Mouse (Mus musculus) CH12.LX (cell line): ENCODE data around the gene Srp9. TPM values are rescaled to one million over a fixed set of nuclear protein-coding genes. Genes with fewer than 3 reads are reported as not detected.

ENCODE experiments used
- DNase-seq: peaks from one replicate; pipeline ENCODE4 v3.0.0-alpha.2; 2013; ENCODE audit errors: extremely low read depth
- H3K27ac ChIP-seq: 2 replicates; pipeline ENCODE4 v1.5.1; 2012; ENCODE audit warnings: low read depth, mild to moderate bottlenecking, control low read depth, moderate library complexity; ENCODE audit not compliant: insufficient read depth
- H3K27me3 ChIP-seq: replicated peaks from 2 replicates; pipeline ENCODE3; 2012; ENCODE audit warnings: inconsistent platforms
- H3K36me3 ChIP-seq, 2 experiments: replicated peaks in 1 of 2; 2 replicates each; pipeline versions ENCODE3 to v1.6.1; 2012; ENCODE audit warnings: inconsistent platforms in 1 of 2, low read length in 1 of 2, mild to moderate bottlenecking in 1 of 2, mixed read lengths in 1 of 2, moderate library complexity in 1 of 2; ENCODE audit not compliant: control insufficient read depth in 1 of 2, insufficient read depth in 1 of 2
- H3K4me1 ChIP-seq, 2 experiments: 2 replicates each; pipeline ENCODE4 v1.6.1; 2012; ENCODE audit warnings: inconsistent platforms in 1 of 2, moderate library complexity in 1 of 2; ENCODE audit not compliant: insufficient read depth in 2 of 2, control insufficient read depth in 1 of 2
- H3K4me2 ChIP-seq: 2 replicates; pipeline ENCODE4 v1.6.1; 2012; ENCODE audit warnings: low read depth, mild to moderate bottlenecking, control low read depth; ENCODE audit not compliant: poor library complexity, insufficient read depth, severe bottlenecking
- H3K4me3 ChIP-seq, 3 experiments: fragments of 150-350 bp in 1 of 3; sonication (generic) in 1 of 3; replicated peaks in 1 of 3; 2 replicates each; pipeline versions ENCODE3 to v1.5.1; 2011 to 2012; ENCODE audit warnings: low read depth in 2 of 3, low read length in 2 of 3, mild to moderate bottlenecking in 2 of 3, moderate library complexity in 2 of 3, control low read depth in 1 of 3, improper control_type of control experiment in 1 of 3, inconsistent platforms in 1 of 3, mixed read lengths in 1 of 3; ENCODE audit not compliant: poor library complexity in 1 of 3
- H3K79me2 ChIP-seq: replicated peaks from 2 replicates; pipeline ENCODE4 v1.6.1; 2012; ENCODE audit warnings: mild to moderate bottlenecking, moderate library complexity; ENCODE audit not compliant: control insufficient read depth, poor library complexity, insufficient read depth, severe bottlenecking; ENCODE audit errors: extremely low read depth
- H3K9ac ChIP-seq: 2 replicates; pipeline ENCODE4 v1.6.1; 2012; ENCODE audit warnings: low read depth, mild to moderate bottlenecking, control low read depth, moderate library complexity; ENCODE audit not compliant: insufficient read depth
- H3K9me3 ChIP-seq: replicated peaks from 2 replicates; pipeline ENCODE3; 2012; ENCODE audit warnings: low read length, inconsistent platforms, mixed read lengths
- BHLHE40 ChIP-seq: IDR thresholded peaks from 2 replicates; pipeline ENCODE4 v1.6.1; 2011; ENCODE audit warnings: mild to moderate bottlenecking, low read depth, low read length, improper control_type of control experiment
- CHD1 ChIP-seq: IDR thresholded peaks from 2 replicates; pipeline ENCODE4 v1.6.1; 2012; ENCODE audit warnings: low read depth, low read length, improper control_type of control experiment, inconsistent platforms
- CHD2 ChIP-seq: IDR thresholded peaks from 2 replicates; pipeline ENCODE4 v1.6.1; 2011; ENCODE audit warnings: low read length, improper control_type of control experiment
- CTCF ChIP-seq, 2 experiments: IDR thresholded peaks in 1 of 2; conservative IDR thresholded peaks in 1 of 2; 2 replicates each; pipeline ENCODE4 v1.5.1; 2011 to 2012; ENCODE audit warnings: low read depth in 2 of 2, low read length in 2 of 2, improper control_type of control experiment in 1 of 2, inconsistent platforms in 1 of 2, mild to moderate bottlenecking in 1 of 2, moderate library complexity in 1 of 2
- E2F4 ChIP-seq: IDR thresholded peaks from 2 replicates; pipeline ENCODE4 v1.6.1; 2011; ENCODE audit warnings: low read depth, low read length, improper control_type of control experiment; ENCODE audit not compliant: insufficient replicate concordance
- ELF1 ChIP-seq: IDR thresholded peaks from 2 replicates; pipeline ENCODE4 v1.6.1; 2014; ENCODE audit warnings: low read depth, mild to moderate bottlenecking, inconsistent platforms, low read length, improper control_type of control experiment
- EP300 ChIP-seq: IDR thresholded peaks from 2 replicates; pipeline ENCODE4 v1.6.1; 2011; ENCODE audit warnings: low read length, improper control_type of control experiment
- ETS1 ChIP-seq: conservative IDR thresholded peaks from 2 replicates; pipeline ENCODE4 v1.6.1; 2012; ENCODE audit warnings: low read depth, mild to moderate bottlenecking, inconsistent platforms, low read length, improper control_type of control experiment, moderate library complexity
- GABPA ChIP-seq: IDR thresholded peaks from 2 replicates; pipeline ENCODE4 v1.6.1; 2012; ENCODE audit warnings: low read depth, low read length, improper control_type of control experiment, inconsistent platforms; ENCODE audit not compliant: insufficient replicate concordance
- HCFC1 ChIP-seq: IDR thresholded peaks from 2 replicates; pipeline ENCODE4 v1.6.1; 2012; ENCODE audit warnings: low read depth, mild to moderate bottlenecking, inconsistent platforms, low read length, improper control_type of control experiment
- IRF4 ChIP-seq: IDR thresholded peaks from 2 replicates; pipeline ENCODE4 v1.6.1; 2014; ENCODE audit warnings: low read depth, mild to moderate bottlenecking, inconsistent platforms, low read length, improper control_type of control experiment
- JUN ChIP-seq: IDR thresholded peaks from 2 replicates; pipeline ENCODE4 v1.6.1; 2011; ENCODE audit warnings: low read depth, mild to moderate bottlenecking, low read length, improper control_type of control experiment, moderate library complexity; ENCODE audit not compliant: insufficient read depth
- JUND ChIP-seq: conservative IDR thresholded peaks from 2 replicates; pipeline ENCODE4 v1.6.1; 2011; ENCODE audit warnings: low read depth, low read length, improper control_type of control experiment
- KAT2A ChIP-seq: IDR thresholded peaks from 2 replicates; pipeline ENCODE4 v1.6.1; 2012; ENCODE audit warnings: low read length, improper control_type of control experiment, inconsistent platforms; ENCODE audit not compliant: insufficient replicate concordance
- MAFK ChIP-seq: IDR thresholded peaks from 2 replicates; pipeline ENCODE4 v1.6.1; 2011; ENCODE audit warnings: low read length, improper control_type of control experiment; ENCODE audit not compliant: insufficient replicate concordance
- MAX ChIP-seq: IDR thresholded peaks from 2 replicates; pipeline ENCODE4 v1.6.1; 2011; ENCODE audit warnings: low read length, improper control_type of control experiment
- MAZ ChIP-seq: IDR thresholded peaks from 2 replicates; pipeline ENCODE4 v1.6.1; 2012; ENCODE audit warnings: low read depth, mild to moderate bottlenecking, inconsistent platforms, low read length, improper control_type of control experiment, moderate library complexity
- MEF2A ChIP-seq: IDR thresholded peaks from 2 replicates; pipeline ENCODE4 v1.6.1; 2014; ENCODE audit warnings: low read depth, mild to moderate bottlenecking, inconsistent platforms, low read length, improper control_type of control experiment, borderline replicate concordance
- MXI1 ChIP-seq: IDR thresholded peaks from 2 replicates; pipeline ENCODE4 v1.6.1; 2011; ENCODE audit warnings: mild to moderate bottlenecking, low read depth, low read length, improper control_type of control experiment
- MYC ChIP-seq: IDR thresholded peaks from 2 replicates; pipeline ENCODE4 v1.6.1; 2011; ENCODE audit warnings: low read depth, mild to moderate bottlenecking, improper control_type of control experiment, low read length
- NELFE ChIP-seq: IDR thresholded peaks from 2 replicates; pipeline ENCODE4 v1.6.1; 2011; ENCODE audit warnings: low read depth, low read length, improper control_type of control experiment
- NRF1 ChIP-seq: IDR thresholded peaks from 2 replicates; pipeline ENCODE4 v1.6.1; 2014; ENCODE audit warnings: low read depth, mild to moderate bottlenecking, inconsistent platforms, low read length, improper control_type of control experiment, moderate library complexity
- PAX5 ChIP-seq: IDR thresholded peaks from 2 replicates; pipeline ENCODE4 v1.6.1; 2012; ENCODE audit warnings: low read length, inconsistent platforms, mixed read lengths
- POLR2A ChIP-seq: IDR thresholded peaks from 2 replicates; pipeline ENCODE4 v1.6.1; 2011; ENCODE audit warnings: low read depth, mild to moderate bottlenecking, improper control_type of control experiment, low read length
- POLR2AphosphoS2 ChIP-seq: IDR thresholded peaks from 2 replicates; pipeline ENCODE4 v1.6.1; 2011; ENCODE audit warnings: low read depth, low read length, improper control_type of control experiment
- RAD21 ChIP-seq: IDR thresholded peaks from 2 replicates; pipeline ENCODE4 v1.6.1; 2011; ENCODE audit warnings: low read depth, mild to moderate bottlenecking, low read length, improper control_type of control experiment, moderate library complexity
- RCOR1 ChIP-seq: conservative IDR thresholded peaks from 2 replicates; pipeline ENCODE4 v1.6.1; 2012; ENCODE audit warnings: low read depth, mild to moderate bottlenecking, inconsistent platforms, low read length, improper control_type of control experiment
- SIN3A ChIP-seq: IDR thresholded peaks from 2 replicates; pipeline ENCODE4 v1.6.1; 2012; ENCODE audit warnings: low read length, improper control_type of control experiment, inconsistent platforms
- SMC3 ChIP-seq: IDR thresholded peaks from 2 replicates; pipeline ENCODE4 v1.6.1; 2011; ENCODE audit warnings: low read depth, low read length, improper control_type of control experiment
- TBP ChIP-seq: conservative IDR thresholded peaks from 2 replicates; pipeline ENCODE4 v1.6.1; 2011; ENCODE audit warnings: low read depth, low read length, improper control_type of control experiment
- TCF12 ChIP-seq: IDR thresholded peaks from 2 replicates; pipeline ENCODE4 v1.6.1; 2014; ENCODE audit warnings: low read depth, mild to moderate bottlenecking, inconsistent platforms, low read length, improper control_type of control experiment
- UBTF ChIP-seq: IDR thresholded peaks from 2 replicates; pipeline ENCODE4 v1.6.1; 2012; ENCODE audit warnings: low read depth, mild to moderate bottlenecking, inconsistent platforms, low read length, improper control_type of control experiment, moderate library complexity
- USF1 ChIP-seq: IDR thresholded peaks from 2 replicates; pipeline ENCODE4 v1.6.1; 2014; ENCODE audit warnings: low read depth, mild to moderate bottlenecking, inconsistent platforms, low read length, improper control_type of control experiment
- USF2 ChIP-seq: conservative IDR thresholded peaks from 2 replicates; pipeline ENCODE4 v1.6.1; 2011; ENCODE audit warnings: low read depth, low read length, improper control_type of control experiment
- ZC3H11A ChIP-seq: IDR thresholded peaks from 2 replicates; pipeline ENCODE4 v1.6.1; 2012; ENCODE audit warnings: low read depth, mild to moderate bottlenecking, inconsistent platforms, low read length, improper control_type of control experiment
- ZKSCAN1 ChIP-seq: IDR thresholded peaks from 2 replicates; pipeline ENCODE4 v1.6.1; 2012; ENCODE audit warnings: low read depth, inconsistent platforms, low read length, improper control_type of control experiment, borderline replicate concordance
- ZMIZ1 ChIP-seq: IDR thresholded peaks from 2 replicates; pipeline ENCODE4 v1.6.1; 2012; ENCODE audit warnings: low read depth, mild to moderate bottlenecking, inconsistent platforms, low read length, improper control_type of control experiment
- ZNF384 ChIP-seq: IDR thresholded peaks from 2 replicates; pipeline ENCODE4 v1.6.1; 2012; ENCODE audit warnings: low read depth, low read length, improper control_type of control experiment, inconsistent platforms
- dilution Hi-C: fragments of 300-500 bp; cut with MboI; formaldehyde crosslinking; loops from 2 replicates; pipeline ENCODE4 v1.14.3; 2020; ENCODE audit warnings: low sequenced_read_pairs; ENCODE audit not compliant: extremely low pct_unique_long_range_greater_than_20kb, extremely low pct_ligation_motif_present
- in situ Hi-C: fragments of 300-500 bp; cut with MboI; formaldehyde crosslinking; loops from 3 replicates; pipeline ENCODE4 v1.14.3; 2019; ENCODE audit warnings: low sequenced_read_pairs, low pct_ligation_motif_present, low pct_unique_long_range_greater_than_20kb, mixed read lengths
- polyA plus RNA-seq: library from polyadenylated mRNA; unstranded; fragments of >175 nt; gene quantifications from 2 replicates; pipeline ENCODE4 v1.2.1, GENCODE M21; 2012; ENCODE audit warnings: low read depth; ENCODE audit not compliant: insufficient read length
- total RNA-seq, 2 experiments: library from RNA; depleted of rRNA; stranded (reverse); fragments of 300-350 nt in 1 of 2; fragments of >200 nt in 1 of 2; gene quantifications; 2 replicates each; pipeline ENCODE4 v1.2.3; 2012 to 2014

Srp9 gene
- total and polyA plus RNA-seq, 3 experiments, result 135 to 221 (median 138) TPM

DNA sequence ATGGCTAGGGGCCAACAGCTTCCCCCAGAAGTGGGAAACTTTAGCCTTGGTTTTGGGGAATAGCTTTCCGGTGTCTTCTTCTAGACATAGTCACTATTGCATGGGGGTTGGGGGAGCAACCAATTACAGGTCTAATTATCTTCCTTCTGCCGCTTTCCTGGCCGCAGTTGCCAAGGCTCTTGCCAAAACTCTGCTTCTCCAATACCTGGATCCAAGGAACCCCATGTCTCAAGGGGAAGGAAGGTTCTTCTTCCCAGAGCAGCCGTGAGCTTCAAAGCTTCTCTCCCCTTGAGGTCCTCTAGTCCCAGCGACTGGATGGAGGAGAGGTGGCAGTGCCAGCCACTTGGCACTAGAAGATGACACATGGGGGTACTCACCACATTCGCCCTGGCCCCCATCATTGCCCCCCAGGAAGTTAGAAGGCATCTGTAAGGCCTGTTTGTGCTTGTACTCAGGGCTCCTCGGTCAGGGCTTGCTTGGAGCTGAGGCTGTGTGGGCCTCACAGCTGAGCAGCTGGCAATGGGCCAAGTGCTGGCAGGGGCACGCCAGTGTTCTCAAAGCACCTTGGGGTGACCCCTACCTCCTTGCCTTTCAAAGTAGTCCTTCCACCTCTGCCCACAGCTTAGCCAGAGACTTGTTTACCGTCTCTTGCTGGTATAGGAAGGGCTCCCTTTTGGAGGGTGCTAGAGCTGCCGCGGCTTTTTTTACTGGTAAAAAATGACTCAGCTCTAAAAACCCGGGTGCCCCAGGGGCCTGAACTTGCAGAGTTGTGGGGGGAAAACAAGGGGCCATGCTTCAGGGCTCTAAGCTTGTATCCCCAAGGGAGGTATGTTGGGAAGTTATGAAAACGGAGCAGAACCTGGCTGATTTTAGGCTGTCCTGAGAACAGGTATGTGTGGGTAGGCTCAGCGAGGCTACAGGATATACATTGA, 12.9 kb upstream of the Srp9 start:
- dilution Hi-C loops, result no loop called here
- peak overlapping the region in 1 of 3 experiments; percentile 26 for H3K4me3 ChIP-seq

DNA sequence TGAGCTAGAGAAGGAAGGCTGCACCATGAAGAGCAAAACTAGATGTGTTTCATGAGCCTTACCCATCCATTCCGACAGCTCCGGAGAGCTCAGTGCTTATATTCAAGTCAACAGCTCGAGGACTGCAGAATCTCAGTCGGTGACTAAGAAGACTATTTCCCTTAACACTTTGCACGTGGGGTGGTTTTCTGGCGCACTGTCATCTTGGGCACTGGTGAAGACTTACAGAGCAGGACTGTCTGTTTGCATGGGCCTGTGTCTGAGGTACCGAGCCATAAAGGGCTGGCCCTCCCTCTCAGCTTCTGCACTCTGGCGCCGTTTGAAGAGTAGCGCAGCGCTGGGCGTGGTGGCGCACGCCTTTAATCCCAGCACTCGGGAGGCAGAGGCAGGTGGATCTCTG, 12.2 kb upstream of the Srp9 start:
- in situ Hi-C loops (loop anchor here (10.0 kb wide), 1 partner anchor 388 kb away; no protein-coding TSS in a partner anchor), dilution Hi-C loops (no loop called here)
- Histone ChIP-seq H3K4me2 (peak overlapping the region; percentile 48), H3K36me3 (no peaks in the 10 kb centered on the region), H3K27ac (peak overlapping the region; percentile 99), H3K9ac (peak overlapping the region; percentile 50; the same call in 1 of the 2 replicates), H3K9me3 (no peaks in the 10 kb centered on the region), H3K4me1 (peaks cover 41 to 58% of the 10 kb centered on the region in 2 experiments), H3K79me2 (no peaks in the 10 kb centered on the region), H3K27me3 (no peaks in the 10 kb centered on the region), H3K4me3 (no peak overlapping the region)
- peak; percentile 61 for DNase-seq
- TF ChIP-seq SMC3 (no peak), JUND (no peak), CTCF (conservative IDR thresholded peaks at IDR 0.05 in 1 of 2, IDR thresholded peaks at IDR 0.05 in 1 of 2; ENCODE audit: low read depth in 2 of 2, low read length in 2 of 2) (no peak), JUN (no peak), MYC (0 out of 2 replicates have a peak, but pooled peaks have one; percentile 11), RCOR1 (no peak), BHLHE40 (peak; percentile 62)

More for the DNA sequence above, 12.9 kb upstream of the Srp9 start:
- TF ChIP-seq RAD21 (peak; percentile 8), ELF1 (peak; percentile 65), KAT2A (peak; percentile 76; the same call in 1 of the 2 replicates), TCF12 (peak; percentile 94), ETS1 (peak; percentile 92), JUND (peak; percentile 67), ZMIZ1 (peak; percentile 89), CTCF (conservative IDR thresholded peaks at IDR 0.05 in 1 of 2, IDR thresholded peaks at IDR 0.05 in 1 of 2; ENCODE audit: low read depth in 2 of 2, low read length in 2 of 2) (peak in 1 of 2 experiments; percentile 16; a peak in 1 of 4 replicates), USF1 (no peak), ZC3H11A (no peak), E2F4 (peak; percentile 61; the same call in 1 of the 2 replicates), MAZ (peak; percentile 96), RCOR1 (peak; percentile 89), GABPA (no peak), IRF4 (peak; percentile 96), PAX5 (no peak), USF2 (no peak), POLR2AphosphoS2 (no peak), BHLHE40 (peak; percentile 85), NRF1 (no peak), MXI1 (no peak; the same call in 1 of the 2 replicates), CHD1 (no peak; the same call in 1 of the 2 replicates), JUN (peak; percentile 65), SIN3A (peak; percentile 84), ZKSCAN1 (no peak; the same call in 1 of the 2 replicates), MYC (peak; percentile 78; the same call in 1 of the 2 replicates), UBTF (no peak), MAFK (peak; percentile 92), ZNF384 (peak; percentile 90), CHD2 (peak; percentile 90), POLR2A (0 out of 2 replicates have a peak, but pooled peaks have one; percentile 10), HCFC1 (peak; percentile 56), MAX (peak; percentile 68), EP300 (peak; percentile 93), NELFE (no peak), TBP (no peak), MEF2A (peak; percentile 90), SMC3 (peak; percentile 37)
- Histone ChIP-seq H3K36me3 (no peaks in the 10 kb centered on the region), H3K9ac (peak overlapping the region; percentile 54), H3K27me3 (no peaks in the 10 kb centered on the region), H3K4me1 (peaks cover 41 to 58% of the 10 kb centered on the region in 2 experiments), H3K4me2 (peak overlapping the region; percentile 48), H3K27ac (peak overlapping the region; percentile 99), H3K9me3 (no peaks in the 10 kb centered on the region), H3K79me2 (no peaks in the 10 kb centered on the region)
- in situ Hi-C loops, result loop anchor here (10.0 kb wide), 1 partner anchor 387 kb away; no protein-coding TSS in a partner anchor
- DNase-seq, result peak; percentile 87
